Mouse (Mus musculus): ENCODE measurements at regions not wholly inside any gene's neighbourhood (a gene's known extent, or its start where the extent isn't known, plus 50 kb on each side); places are given as distances from the start of the nearest gene placed in this dataset.

DNA sequence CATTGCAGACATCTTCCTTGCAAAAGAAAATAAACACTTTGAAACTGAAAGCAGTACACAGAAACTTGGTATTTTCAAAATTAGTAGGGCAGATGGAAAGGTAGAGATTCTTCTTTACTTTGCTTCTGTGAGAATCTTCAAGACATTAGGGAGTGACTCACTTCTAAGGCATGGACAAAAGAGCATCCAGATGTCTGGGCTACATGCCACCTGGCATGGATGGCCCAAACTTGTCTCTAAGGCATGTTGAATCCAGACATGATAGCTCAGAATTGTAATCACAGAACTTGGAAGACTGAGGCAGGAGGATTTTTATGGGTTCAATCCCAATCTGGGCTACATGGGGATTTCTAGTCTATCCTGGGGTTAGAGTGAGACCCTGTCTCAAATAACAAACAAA lies 58.4 kb downstream of the Ly6f start:
- no peaks in the 10 kb centered on the region for H3K36me3 ChIP-seq (ENCODE audit: control insufficient read depth, insufficient read depth)
- H3K27me3 ChIP-seq (ENCODE audit: control insufficient read depth, insufficient read depth, insufficient read length), result no peaks in the 10 kb centered on the region
- no peaks in the 10 kb centered on the region for H3K79me3 ChIP-seq (ENCODE audit: low read depth)
- no peak overlapping the region for H3ac ChIP-seq (ENCODE audit: control insufficient read depth, insufficient read length, low read depth)
- no peaks in the 10 kb centered on the region for H3K79me2 ChIP-seq (ENCODE audit: control insufficient read depth, insufficient read depth)
- no peak for TF ChIP-seq MAX (IDR thresholded peaks at IDR 0.05)
- TF ChIP-seq FOSL1 (IDR thresholded peaks at IDR 0.05; ENCODE audit: insufficient read depth, low read length, poor library complexity, severe bottlenecking), result peak; percentile 20
- no peak for TF ChIP-seq CTCF (IDR thresholded peaks at IDR 0.05; ENCODE audit: control insufficient read depth, insufficient read depth, insufficient read length)
- TF ChIP-seq MYOD1 (IDR thresholded peaks at IDR 0.05; ENCODE audit: control insufficient read depth, insufficient read length, low read depth), result no peak
- TF ChIP-seq MYOG (IDR thresholded peaks at IDR 0.05; ENCODE audit: control insufficient read depth, extremely low read depth, insufficient read length), result no peak
- TF ChIP-seq USF1 (IDR thresholded peaks at IDR 0.05; ENCODE audit: low read depth), result no peak
- no peak for TF ChIP-seq CEBPB (IDR thresholded peaks at IDR 0.05; ENCODE audit: low read depth)
- H3K4me3 ChIP-seq (ENCODE audit: insufficient read depth, poor library complexity, severe bottlenecking), result no peak overlapping the region

DNA sequence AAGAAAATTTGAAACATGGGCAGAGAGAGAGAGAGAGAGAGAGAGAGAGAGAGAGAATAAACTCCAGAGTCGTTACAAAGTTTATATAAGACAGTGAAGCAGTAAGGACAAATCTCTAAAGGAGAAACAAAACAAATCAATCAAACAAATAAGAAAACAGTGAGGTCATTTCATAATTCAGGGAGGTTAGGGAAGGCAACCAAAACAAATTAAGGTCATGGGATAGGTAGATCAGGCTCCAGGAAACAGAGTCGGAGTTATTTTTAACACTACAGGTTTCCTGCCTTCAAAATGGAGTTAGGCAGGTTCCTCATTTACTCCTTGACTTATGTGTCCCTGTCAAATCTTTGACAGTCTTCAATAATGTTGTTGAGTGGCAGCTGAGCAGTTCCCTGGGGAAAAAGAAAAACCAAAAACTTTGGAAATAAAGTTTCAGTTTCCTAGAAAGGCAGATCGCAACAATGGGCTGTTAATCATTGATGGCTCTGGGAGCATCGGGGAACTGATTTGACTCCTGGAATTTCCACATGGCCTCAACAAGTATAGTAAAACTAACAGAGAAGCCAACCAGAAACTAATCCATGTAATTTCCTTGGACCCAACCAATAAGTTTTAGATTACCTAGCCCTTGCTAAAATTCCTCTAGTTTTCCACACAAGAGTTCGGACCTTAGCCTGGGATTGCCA lies 88.0 kb downstream of the Ly6f start:
- H3K36me3 ChIP-seq (ENCODE audit: control insufficient read depth, insufficient read depth), result no peaks in the 10 kb centered on the region
- H3K27me3 ChIP-seq (ENCODE audit: control insufficient read depth, insufficient read depth, insufficient read length), result no peaks in the 10 kb centered on the region
- H3K79me2 ChIP-seq (ENCODE audit: control insufficient read depth, insufficient read depth), result no peaks in the 10 kb centered on the region
- no peak overlapping the region for H3ac ChIP-seq (ENCODE audit: control insufficient read depth, insufficient read length, low read depth)
- H3K4me3 ChIP-seq (ENCODE audit: insufficient read depth, poor library complexity, severe bottlenecking), result no peak overlapping the region
- no peaks in the 10 kb centered on the region for H3K79me3 ChIP-seq (ENCODE audit: low read depth)
- no peak for TF ChIP-seq MYOG (IDR thresholded peaks at IDR 0.05; ENCODE audit: control insufficient read depth, extremely low read depth, insufficient read length)
- no peak for TF ChIP-seq MAX (IDR thresholded peaks at IDR 0.05)
- no peak for TF ChIP-seq CTCF (IDR thresholded peaks at IDR 0.05; ENCODE audit: control insufficient read depth, insufficient read depth, insufficient read length)
- TF ChIP-seq FOSL1 (IDR thresholded peaks at IDR 0.05; ENCODE audit: insufficient read depth, low read length, poor library complexity, severe bottlenecking), result no peak
- TF ChIP-seq USF1 (IDR thresholded peaks at IDR 0.05; ENCODE audit: low read depth), result no peak
- TF ChIP-seq MYOD1 (IDR thresholded peaks at IDR 0.05; ENCODE audit: control insufficient read depth, insufficient read length, low read depth), result no peak
- no peak for TF ChIP-seq CEBPB (IDR thresholded peaks at IDR 0.05; ENCODE audit: low read depth)

DNA sequence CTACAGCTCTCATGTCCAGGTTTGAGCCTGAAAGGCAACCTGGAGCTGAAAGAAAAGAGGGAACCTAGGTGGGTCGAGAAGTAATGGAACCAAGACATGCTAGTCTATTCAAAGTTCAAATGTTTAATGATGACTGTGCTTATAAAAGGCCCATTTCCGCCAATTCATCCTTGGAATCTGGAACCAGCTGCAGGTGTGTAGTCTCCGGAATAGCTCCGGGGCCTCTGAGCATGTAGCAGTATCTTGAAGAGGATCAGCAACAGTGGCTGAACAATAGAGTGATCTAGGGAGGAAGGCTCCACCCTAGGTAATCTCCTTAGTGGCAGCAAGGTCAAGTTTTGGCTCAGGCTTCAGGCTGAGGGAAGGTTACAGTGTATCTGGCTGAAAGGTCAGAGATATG lies 103.4 kb downstream of the Ly6f start:
- H3K79me2 ChIP-seq (ENCODE audit: control insufficient read depth, insufficient read depth), result no peaks in the 10 kb centered on the region
- H3K79me3 ChIP-seq (ENCODE audit: low read depth), result no peaks in the 10 kb centered on the region
- H3K36me3 ChIP-seq (ENCODE audit: control insufficient read depth, insufficient read depth), result no peaks in the 10 kb centered on the region
- H3ac ChIP-seq (ENCODE audit: control insufficient read depth, insufficient read length, low read depth), result no peak overlapping the region
- H3K4me3 ChIP-seq (ENCODE audit: insufficient read depth, poor library complexity, severe bottlenecking), result no peak overlapping the region
- no peaks in the 10 kb centered on the region for H3K27me3 ChIP-seq (ENCODE audit: control insufficient read depth, insufficient read depth, insufficient read length)
- TF ChIP-seq CTCF (IDR thresholded peaks at IDR 0.05; ENCODE audit: control insufficient read depth, insufficient read depth, insufficient read length) (no peak), CEBPB (IDR thresholded peaks at IDR 0.05; ENCODE audit: low read depth) (no peak), MAX (IDR thresholded peaks at IDR 0.05) (no peak), USF1 (IDR thresholded peaks at IDR 0.05; ENCODE audit: low read depth) (no peak), FOSL1 (IDR thresholded peaks at IDR 0.05; ENCODE audit: insufficient read depth, low read length, poor library complexity, severe bottlenecking) (no peak), MYOG (IDR thresholded peaks at IDR 0.05; ENCODE audit: control insufficient read depth, extremely low read depth, insufficient read length) (no peak), MYOD1 (IDR thresholded peaks at IDR 0.05; ENCODE audit: control insufficient read depth, insufficient read length, low read depth) (no peak)

DNA sequence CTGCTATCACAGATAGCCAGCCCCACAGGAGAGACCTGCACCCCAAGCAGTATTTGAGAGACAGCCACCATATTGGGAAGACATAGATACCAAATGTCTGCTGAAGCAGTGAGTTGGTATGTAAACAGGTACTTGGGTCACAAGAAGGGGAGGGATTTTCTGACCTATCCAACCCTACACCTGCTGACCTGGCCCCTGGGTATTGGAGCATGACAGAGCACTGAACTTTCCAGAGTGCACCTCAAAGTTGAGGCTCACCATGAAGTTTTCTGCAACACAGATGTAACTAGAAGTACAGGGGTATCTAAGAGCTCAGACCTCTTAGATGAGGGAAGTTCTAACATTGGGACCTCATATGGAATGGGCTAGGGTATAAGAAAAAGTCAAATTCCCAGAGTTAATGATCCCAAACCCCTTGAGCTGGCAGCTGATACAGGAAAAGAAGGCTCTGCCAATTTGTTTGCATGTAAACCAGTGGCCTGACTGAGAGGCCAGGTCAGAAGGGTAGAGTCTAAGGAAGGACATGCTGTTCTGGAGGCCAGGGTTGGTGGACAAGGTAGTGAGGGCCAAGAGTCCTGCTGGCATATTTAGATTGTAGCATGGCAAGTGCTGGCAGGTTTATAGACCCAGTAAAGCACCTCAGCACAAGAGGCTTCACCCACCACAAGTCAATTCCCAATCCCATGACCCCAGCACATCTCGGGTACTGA lies 108.3 kb downstream of the Ly6f start:
- Histone ChIP-seq H3K27me3 (ENCODE audit: control insufficient read depth, insufficient read depth, insufficient read length) (no peaks in the 10 kb centered on the region), H3K4me3 (ENCODE audit: insufficient read depth, poor library complexity, severe bottlenecking) (no peak overlapping the region), H3K79me3 (ENCODE audit: low read depth) (no peaks in the 10 kb centered on the region), H3ac (ENCODE audit: control insufficient read depth, insufficient read length, low read depth) (no peak overlapping the region), H3K36me3 (ENCODE audit: control insufficient read depth, insufficient read depth) (no peaks in the 10 kb centered on the region), H3K79me2 (ENCODE audit: control insufficient read depth, insufficient read depth) (no peaks in the 10 kb centered on the region)
- no peak for TF ChIP-seq MYOG (IDR thresholded peaks at IDR 0.05; ENCODE audit: control insufficient read depth, extremely low read depth, insufficient read length)
- TF ChIP-seq FOSL1 (IDR thresholded peaks at IDR 0.05; ENCODE audit: insufficient read depth, low read length, poor library complexity, severe bottlenecking), result no peak
- TF ChIP-seq CEBPB (IDR thresholded peaks at IDR 0.05; ENCODE audit: low read depth), result no peak
- TF ChIP-seq CTCF (IDR thresholded peaks at IDR 0.05; ENCODE audit: control insufficient read depth, insufficient read depth, insufficient read length), result no peak
- TF ChIP-seq MYOD1 (IDR thresholded peaks at IDR 0.05; ENCODE audit: control insufficient read depth, insufficient read length, low read depth), result no peak
- no peak for TF ChIP-seq USF1 (IDR thresholded peaks at IDR 0.05; ENCODE audit: low read depth)
- no peak for TF ChIP-seq MAX (IDR thresholded peaks at IDR 0.05)

DNA sequence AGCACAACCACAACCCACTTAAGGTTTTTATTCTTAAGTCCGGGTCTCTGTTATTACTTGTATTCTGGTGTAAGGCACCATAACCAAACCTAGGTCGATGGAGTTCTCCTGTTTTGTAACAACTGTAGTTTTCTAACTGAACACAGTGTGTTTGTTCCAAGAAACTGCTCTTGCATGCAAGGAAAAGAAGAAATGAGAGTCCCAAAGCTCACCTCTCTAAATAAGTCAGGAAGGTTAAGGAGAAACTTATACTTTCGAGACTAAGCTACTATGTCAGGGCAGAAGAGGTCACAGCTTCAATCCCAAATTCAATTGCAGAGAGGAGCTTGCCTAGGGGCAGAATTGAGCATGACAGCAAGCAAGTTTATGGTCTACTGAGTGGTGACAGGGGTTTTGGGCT lies 109.9 kb downstream of the Ly6f start:
- Histone ChIP-seq H3K36me3 (ENCODE audit: control insufficient read depth, insufficient read depth) (no peaks in the 10 kb centered on the region), H3K27me3 (ENCODE audit: control insufficient read depth, insufficient read depth, insufficient read length) (peaks cover under 1% of the 10 kb centered on the region), H3K79me3 (ENCODE audit: low read depth) (no peaks in the 10 kb centered on the region), H3K4me3 (ENCODE audit: insufficient read depth, poor library complexity, severe bottlenecking) (no peak overlapping the region), H3K79me2 (ENCODE audit: control insufficient read depth, insufficient read depth) (no peaks in the 10 kb centered on the region), H3ac (ENCODE audit: control insufficient read depth, insufficient read length, low read depth) (no peak overlapping the region)
- no peak for TF ChIP-seq MYOG (IDR thresholded peaks at IDR 0.05; ENCODE audit: control insufficient read depth, extremely low read depth, insufficient read length)

Measured in C2C12 (cell line).